Mouse (Mus musculus) thymus, adult 2 months (tissue): ENCODE measurements around the gene Trnp1. TPM values are rescaled to one million over a fixed set of nuclear protein-coding genes. Genes with fewer than 3 reads are reported as not detected.

Experiments used
- DNase-seq: peaks from one replicate; pipeline ENCODE4 v3.0.0; 2021
- H3K27ac ChIP-seq: fragments of 200-500 bp; 2 replicates; pipeline ENCODE4 v1.5.1; 2012; ENCODE audit warnings: low read length, control low read depth; ENCODE audit not compliant: control insufficient read depth, insufficient read depth
- H3K27me3 ChIP-seq: fragments of 200-500 bp; 2 replicates; pipeline ENCODE4 v1.6.1; 2012; ENCODE audit warnings: mild to moderate bottlenecking, low read length, moderate library complexity, mixed read lengths; ENCODE audit not compliant: control insufficient read depth, insufficient read depth
- H3K36me3 ChIP-seq: fragments of 200-500 bp; 2 replicates; pipeline ENCODE4 v1.6.1; 2012; ENCODE audit warnings: mild to moderate bottlenecking, low read length, moderate library complexity; ENCODE audit not compliant: control insufficient read depth, insufficient read depth
- H3K4me1 ChIP-seq: fragments of 200-500 bp; replicated peaks from 2 replicates; pipeline ENCODE4 v1.6.1; 2012; ENCODE audit warnings: low read length; ENCODE audit not compliant: control insufficient read depth, insufficient read depth
- H3K4me3 ChIP-seq: fragments of 200-500 bp; 2 replicates; pipeline ENCODE4 v1.5.1; 2012; ENCODE audit warnings: mild to moderate bottlenecking, low read length, control low read depth, moderate library complexity; ENCODE audit not compliant: control insufficient read depth, insufficient read depth
- CTCF ChIP-seq: fragments of 200-500 bp; IDR thresholded peaks from 2 replicates; pipeline ENCODE4 v1.5.1; 2012; ENCODE audit warnings: mild to moderate bottlenecking, control low read depth, low read length, moderate library complexity, borderline replicate concordance; ENCODE audit not compliant: control insufficient read depth, poor library complexity, insufficient read depth; ENCODE audit errors: extremely low read depth
- POLR2A ChIP-seq: fragments of 200-500 bp; IDR thresholded peaks from 2 replicates; pipeline ENCODE4 v1.6.1; 2012; ENCODE audit warnings: mild to moderate bottlenecking, low read length, control low read depth, moderate library complexity; ENCODE audit not compliant: control insufficient read depth, poor library complexity, insufficient read depth; ENCODE audit errors: extremely low read depth
- WGBS: fragments of 180-500 bp; shearing (Covaris S2); methylation state at CpG from one replicate; pipeline ENCODE4 v1.1.7; 2018; 5-methylcytosine and 5-hydroxymethylcytosine counted together
- polyA plus RNA-seq: library from polyadenylated mRNA; depleted of rRNA; stranded (reverse); fragments of >200 nt; gene quantifications from 2 replicates; pipeline ENCODE4 v1.2.3, GENCODE M21; 2012

Gene Trnp1
- polyA plus RNA-seq, 1 experiment, result 1.5 TPM

GRCm38 (mm10) chr4:133458044-133458443, 40.3 kb downstream of the Trnp1 start:
- no peaks in the 10 kb centered on the region for H3K36me3 ChIP-seq
- peak; percentile 18 for DNase-seq
- H3K4me3 ChIP-seq, result no peak overlapping the region
- WGBS, result 20% methylated on average over 3 of the region's 3 CpGs
- TF ChIP-seq POLR2A (no peak), CTCF (no peak; the same call in 1 of the 2 replicates)
- no peak overlapping the region for H3K27ac ChIP-seq
- no peaks in the 10 kb centered on the region for H3K27me3 ChIP-seq
- peaks cover 2% of the 10 kb centered on the region; the same call in 1 of the 2 replicates for H3K4me1 ChIP-seq

GRCm38 (mm10) chr4:133452433-133452832, 45.9 kb downstream of the Trnp1 start:
- no peaks in the 10 kb centered on the region for H3K4me1 ChIP-seq
- WGBS, result 83% methylated on average over 7 of the region's 7 CpGs

GRCm38 (mm10) chr4:133451536-133451935, 46.8 kb downstream of the Trnp1 start:
- Histone ChIP-seq H3K4me3 (no peak overlapping the region), H3K36me3 (no peaks in the 10 kb centered on the region), H3K4me1 (no peaks in the 10 kb centered on the region), H3K27me3 (no peaks in the 10 kb centered on the region; the same call in 1 of the 2 replicates), H3K27ac (no peak overlapping the region)
- 8% methylated on average over 10 of the region's 10 CpGs for WGBS
- TF ChIP-seq POLR2A (no peak), CTCF (no peak)
- DNase-seq, result peak; percentile 85

More at GRCm38 (mm10) chr4:133452433-133452832, 45.9 kb downstream of the Trnp1 start:
- no peak overlapping the region for H3K27ac ChIP-seq
- no peak for DNase-seq
- no peaks in the 10 kb centered on the region; the same call in 1 of the 2 replicates for H3K27me3 ChIP-seq
- TF ChIP-seq POLR2A (no peak), CTCF (no peak)
- no peak overlapping the region for H3K4me3 ChIP-seq
- H3K36me3 ChIP-seq, result no peaks in the 10 kb centered on the region

GRCm38 (mm10) chr4:133449726-133450125, 48.6 kb downstream of the Trnp1 start:
- H3K4me3 ChIP-seq, result no peak overlapping the region
- peak; percentile 38 for DNase-seq
- H3K36me3 ChIP-seq, result no peaks in the 10 kb centered on the region
- 28% methylated on average over 13 of the region's 13 CpGs for WGBS
- H3K4me1 ChIP-seq, result no peaks in the 10 kb centered on the region
- no peaks in the 10 kb centered on the region; the same call in 1 of the 2 replicates for H3K27me3 ChIP-seq
- no peak overlapping the region for H3K27ac ChIP-seq
- TF ChIP-seq POLR2A (no peak), CTCF (peak; percentile 84)

GRCm38 (mm10) chr4:133448708-133449388, 49.5 kb downstream of the Trnp1 start:
- Histone ChIP-seq H3K27me3 (no peaks in the 10 kb centered on the region; the same call in 1 of the 2 replicates), H3K4me1 (no peaks in the 10 kb centered on the region), H3K4me3 (no peak overlapping the region), H3K27ac (no peak overlapping the region), H3K36me3 (no peaks in the 10 kb centered on the region)
- DNase-seq, result no peak
- WGBS, result 53% methylated on average over 8 of the region's 8 CpGs
- TF ChIP-seq POLR2A, result no peak
- no peak for TF ChIP-seq CTCF

- 82% methylated on average over 11 of the region's 11 CpGs for WGBS
These were observed 50.4 kb downstream of the Trnp1 start for GRCm38 (mm10) chr4:133447967-133448366.

More at GRCm38 (mm10) chr4:133447967-133448366, 50.4 kb downstream of the Trnp1 start:
- no peak overlapping the region for H3K4me3 ChIP-seq
- no peak for TF ChIP-seq POLR2A
- no peak for TF ChIP-seq CTCF
- H3K27ac ChIP-seq, result no peak overlapping the region
- no peaks in the 10 kb centered on the region for H3K4me1 ChIP-seq
- no peaks in the 10 kb centered on the region; the same call in 1 of the 2 replicates for H3K27me3 ChIP-seq
- no peak for DNase-seq
- H3K36me3 ChIP-seq, result no peaks in the 10 kb centered on the region
